Mouse (Mus musculus): ENCODE results near the gene Lrch1.

DNA sequence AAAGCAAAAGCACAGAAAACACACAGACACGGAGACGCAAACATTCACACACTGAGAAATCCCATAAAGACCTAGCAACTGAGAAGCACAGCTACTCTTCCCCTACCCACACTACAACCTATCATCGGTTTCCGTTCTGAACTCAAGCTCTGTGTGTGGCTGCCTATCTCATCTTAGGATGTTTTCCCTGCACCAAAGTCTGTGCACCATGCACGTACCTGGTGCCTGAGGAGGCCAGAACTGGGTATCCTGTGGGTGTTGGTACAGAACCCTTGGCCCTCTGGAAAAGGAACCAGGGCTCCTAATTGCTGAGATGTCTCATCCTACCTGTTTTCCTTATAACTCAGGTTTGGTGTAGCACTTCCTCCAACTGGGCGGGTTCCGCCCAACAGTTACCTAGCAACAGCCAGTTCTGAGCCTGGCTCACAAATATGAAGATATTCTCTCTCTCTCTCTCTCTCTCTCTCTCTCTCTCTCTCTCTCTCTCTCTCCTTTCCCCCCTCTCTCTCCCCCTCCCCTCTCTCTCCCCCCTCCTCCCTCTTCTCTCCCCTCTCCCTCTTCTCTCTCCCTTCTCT, 37.2 kb upstream of the Lrch1 start:
- TF ChIP-seq CTCF (IDR thresholded peaks at IDR 0.05; ENCODE audit: extremely low read depth, insufficient read depth, insufficient read length, insufficient replicate concordance) (no peak), POLR2A (IDR thresholded peaks at IDR 0.05; ENCODE audit: low read depth, low read length) (no peak)
